Mouse (Mus musculus) natural killer cell, adult 2 months (primary cell): Measurements from ENCODE around the gene Hist1h3g.

Experiments used
- DNase-seq, 2 experiments: peaks; one replicate each; pipeline ENCODE4 v3.0.0; 2022; ENCODE audit warnings: low spot score in 2 of 2

The Hist1h3g gene

GRCm38 (mm10) chr13:23535137-23536075 lies at the start of gene Hist1h3g:
TSS of gene Hist1h3g (plus strand) at chr13:23535422.
- DNase-seq, result peak; percentile 74 to 81

GRCm38 (mm10) chr13:23488400-23489322 lies 46.6 kb upstream of the Hist1h3g start, which contains the start of gene Btn2a2:
TSS of gene Btn2a2 (minus strand) at chr13:23488857.
- peak in 1 of 2 experiments; percentile 52 for DNase-seq

- no peak for DNase-seq
Observed at GRCm38 (mm10) chr13:23490863-23491262, 44.4 kb upstream of the Hist1h3g start.

- no peak for DNase-seq
Observed at GRCm38 (mm10) chr13:23491263-23491662, 44.0 kb upstream of the Hist1h3g start.

GRCm38 (mm10) chr13:23491990-23492389 lies 43.2 kb upstream of the Hist1h3g start:
- DNase-seq, result no peak

GRCm38 (mm10) chr13:23495526-23495925 lies 39.7 kb upstream of the Hist1h3g start:
- no peak for DNase-seq

- no peak for DNase-seq
Observed at GRCm38 (mm10) chr13:23497656-23498321, 37.4 kb upstream of the Hist1h3g start.

- no peak for DNase-seq
Observed at GRCm38 (mm10) chr13:23498653-23499052, 36.6 kb upstream of the Hist1h3g start.

- no peak for DNase-seq
Observed at GRCm38 (mm10) chr13:23499943-23500342, 35.3 kb upstream of the Hist1h3g start.

- DNase-seq, result peak; percentile 67 to 78
Observed at GRCm38 (mm10) chr13:23500424-23501200, 34.6 kb upstream of the Hist1h3g start.

- no peak for DNase-seq
Observed at GRCm38 (mm10) chr13:23501511-23501910, 33.7 kb upstream of the Hist1h3g start.

GRCm38 (mm10) chr13:23502031-23502567 lies 33.1 kb upstream of the Hist1h3g start:
- DNase-seq, result no peak

GRCm38 (mm10) chr13:23502916-23503315 lies 32.3 kb upstream of the Hist1h3g start:
- DNase-seq, result no peak

- peak; percentile 42 to 59 for DNase-seq
Observed at GRCm38 (mm10) chr13:23503797-23504196, 31.4 kb upstream of the Hist1h3g start.

- no peak for DNase-seq
Observed at GRCm38 (mm10) chr13:23505662-23506345, 29.4 kb upstream of the Hist1h3g start.

GRCm38 (mm10) chr13:23506351-23506750 lies 28.9 kb upstream of the Hist1h3g start:
- DNase-seq, result peak; percentile 52 to 64

GRCm38 (mm10) chr13:23506819-23507515 lies 28.3 kb upstream of the Hist1h3g start:
- no peak for DNase-seq

GRCm38 (mm10) chr13:23510127-23510526 lies 25.1 kb upstream of the Hist1h3g start:
- no peak for DNase-seq

- DNase-seq, result no peak
Observed at GRCm38 (mm10) chr13:23513517-23513916, 21.7 kb upstream of the Hist1h3g start.
